Mouse (Mus musculus): Measurements from ENCODE around the gene Bcat2.

GRCm38 (mm10) chr7:45538163-45539041, 31.6 kb upstream of the Bcat2 start:
- TF ChIP-seq CTCF (IDR thresholded peaks at IDR 0.05; ENCODE audit: borderline replicate concordance, insufficient read depth, low read depth, low read length) (no peak), POLR2A (IDR thresholded peaks at IDR 0.05; ENCODE audit: borderline replicate concordance, insufficient read depth, low read length) (peak; percentile 39; the same call in 1 of the 2 replicates)

All from cerebellum, adult 2 months (tissue).